Mouse (Mus musculus): ENCODE measurements around the gene Anxa4. TPM values are rescaled to one million over a fixed set of nuclear protein-coding genes. Genes with fewer than 3 reads are reported as not detected.

The Anxa4 gene
- polyA plus RNA-seq, 1 experiment from 2014 or later, result 6.8 TPM

Other genes starting within 250 kb of the Anxa4 start
- gene Asprv1, start 165.4 kb downstream of the Anxa4 start, polyA plus RNA-seq (2016; fragmentation: Nextera tagmentation; extraction: Ambion mirVana), result 0.69 and 1.3 TPM in 2 replicates
- gene Mxd1, start 124.4 kb downstream of the Anxa4 start, polyA plus RNA-seq (2016; fragmentation: Nextera tagmentation; extraction: Ambion mirVana), result 9.5 and 11.4 TPM in 2 replicates
- gene Snrnp27, start 109.1 kb downstream of the Anxa4 start, polyA plus RNA-seq (2016; fragmentation: Nextera tagmentation; extraction: Ambion mirVana), result 124 and 134 TPM in 2 replicates
- 36.2 and 36.3 TPM in 2 replicates for gene Gmcl1, start 60.2 kb downstream of the Anxa4 start, polyA plus RNA-seq (2016; fragmentation: Nextera tagmentation; extraction: Ambion mirVana)
- 11.3 and 13.3 TPM in 2 replicates for gene Aak1, start 55.9 kb upstream of the Anxa4 start, polyA plus RNA-seq (2016; fragmentation: Nextera tagmentation; extraction: Ambion mirVana)
- gene Nfu1, start 215.7 kb upstream of the Anxa4 start, polyA plus RNA-seq (2016; fragmentation: Nextera tagmentation; extraction: Ambion mirVana), result 103 and 104 TPM in 2 replicates
- 17.0 and 17.5 TPM in 2 replicates for gene Gfpt1, start 249.3 kb upstream of the Anxa4 start, polyA plus RNA-seq (2016; fragmentation: Nextera tagmentation; extraction: Ambion mirVana)

All from embryonic facial prominence, embryonic 10.5 days (tissue).